Mouse (Mus musculus): ENCODE measurements at regions not wholly inside any gene's neighbourhood (a gene's known extent, or its start where the extent isn't known, plus 50 kb on each side); places are given as distances from the start of the nearest gene placed in this dataset.

- DNase-seq (ENCODE audit: low spot score) (no peak), ATAC-seq (no peak)
- H3K9ac ChIP-seq (ENCODE audit: low read length), result no peak overlapping the region
- H3K36me3 ChIP-seq (ENCODE audit: control insufficient read depth, insufficient read depth, low read length), result no peaks in the 10 kb centered on the region
- no peak overlapping the region for H3K27ac ChIP-seq (ENCODE audit: low read depth, low read length)
- no peak overlapping the region for H3K4me2 ChIP-seq (ENCODE audit: low read length)
- H3K27me3 ChIP-seq (replicated peaks; ENCODE audit: control insufficient read depth, insufficient read depth, low read length), result no peaks in the 10 kb centered on the region
- peaks cover 5% of the 10 kb centered on the region for H3K4me1 ChIP-seq (ENCODE audit: control insufficient read depth, insufficient read depth, low read length)
- H3K9me3 ChIP-seq (replicated peaks; ENCODE audit: control insufficient read depth, low read length), result no peaks in the 10 kb centered on the region
- WGBS, result 34% methylated on average over 10 of the region's 10 CpGs
- H3K4me3 ChIP-seq (ENCODE audit: low read depth, low read length), result no peak overlapping the region
Measured at GRCm38 (mm10) chr2:103884926-103885325, 72.9 kb upstream of the Lmo2 start.

GRCm38 (mm10) chr2:103888023-103888422 lies 69.8 kb upstream of the Lmo2 start:
- Histone ChIP-seq H3K9ac (ENCODE audit: low read length) (no peak overlapping the region), H3K4me3 (ENCODE audit: low read depth, low read length) (no peak overlapping the region), H3K9me3 (replicated peaks; ENCODE audit: control insufficient read depth, low read length) (no peaks in the 10 kb centered on the region), H3K4me1 (ENCODE audit: control insufficient read depth, insufficient read depth, low read length) (no peaks in the 10 kb centered on the region), H3K4me2 (ENCODE audit: low read length) (no peak overlapping the region), H3K27me3 (replicated peaks; ENCODE audit: control insufficient read depth, insufficient read depth, low read length) (no peaks in the 10 kb centered on the region), H3K27ac (ENCODE audit: low read depth, low read length) (no peak overlapping the region), H3K36me3 (ENCODE audit: control insufficient read depth, insufficient read depth, low read length) (no peaks in the 10 kb centered on the region)
- ATAC-seq (no peak), DNase-seq (ENCODE audit: low spot score) (no peak)
- WGBS, result 91% methylated on average over 7 of the region's 7 CpGs

GRCm38 (mm10) chr2:103891240-103891767 lies 66.5 kb upstream of the Lmo2 start:
- Histone ChIP-seq H3K4me1 (ENCODE audit: control insufficient read depth, insufficient read depth, low read length) (no peaks in the 10 kb centered on the region), H3K27ac (ENCODE audit: low read depth, low read length) (peak overlapping the region; percentile 39; the same call in 1 of the 2 replicates), H3K27me3 (replicated peaks; ENCODE audit: control insufficient read depth, insufficient read depth, low read length) (no peaks in the 10 kb centered on the region), H3K4me2 (ENCODE audit: low read length) (peak overlapping the region; percentile 33; the same call in 1 of the 2 replicates), H3K9me3 (replicated peaks; ENCODE audit: control insufficient read depth, low read length) (no peaks in the 10 kb centered on the region), H3K36me3 (ENCODE audit: control insufficient read depth, insufficient read depth, low read length) (no peaks in the 10 kb centered on the region), H3K4me3 (ENCODE audit: low read depth, low read length) (no peak overlapping the region), H3K9ac (ENCODE audit: low read length) (peak overlapping the region; percentile 13; the same call in 1 of the 2 replicates)
- ATAC-seq (peak; percentile 81), DNase-seq (ENCODE audit: low spot score) (peak; percentile 72)
- WGBS, result under 1% methylated on average over 9 of the region's 9 CpGs

- Histone ChIP-seq H3K27me3 (replicated peaks; ENCODE audit: control insufficient read depth, insufficient read depth, low read length) (no peaks in the 10 kb centered on the region), H3K9ac (ENCODE audit: low read length) (no peak overlapping the region), H3K4me1 (ENCODE audit: control insufficient read depth, insufficient read depth, low read length) (no peaks in the 10 kb centered on the region), H3K4me3 (ENCODE audit: low read depth, low read length) (no peak overlapping the region), H3K36me3 (ENCODE audit: control insufficient read depth, insufficient read depth, low read length) (no peaks in the 10 kb centered on the region), H3K27ac (ENCODE audit: low read depth, low read length) (no peak overlapping the region), H3K9me3 (replicated peaks; ENCODE audit: control insufficient read depth, low read length) (no peaks in the 10 kb centered on the region), H3K4me2 (ENCODE audit: low read length) (no peak overlapping the region)
- ATAC-seq (no peak), DNase-seq (ENCODE audit: low spot score) (no peak)
- 91% methylated on average over 2 of the region's 2 CpGs for WGBS
Measured at GRCm38 (mm10) chr2:103893159-103893740, 64.5 kb upstream of the Lmo2 start.

GRCm38 (mm10) chr2:103893805-103894204 lies 64.0 kb upstream of the Lmo2 start:
- Histone ChIP-seq H3K27me3 (replicated peaks; ENCODE audit: control insufficient read depth, insufficient read depth, low read length) (no peaks in the 10 kb centered on the region), H3K36me3 (ENCODE audit: control insufficient read depth, insufficient read depth, low read length) (no peaks in the 10 kb centered on the region), H3K27ac (ENCODE audit: low read depth, low read length) (no peak overlapping the region), H3K4me3 (ENCODE audit: low read depth, low read length) (no peak overlapping the region), H3K4me1 (ENCODE audit: control insufficient read depth, insufficient read depth, low read length) (no peaks in the 10 kb centered on the region), H3K4me2 (ENCODE audit: low read length) (no peak overlapping the region), H3K9me3 (replicated peaks; ENCODE audit: control insufficient read depth, low read length) (no peaks in the 10 kb centered on the region), H3K9ac (ENCODE audit: low read length) (no peak overlapping the region)
- DNase-seq (ENCODE audit: low spot score) (no peak), ATAC-seq (no peak)
- WGBS, result 40% methylated on average over 2 of the region's 2 CpGs

DNA sequence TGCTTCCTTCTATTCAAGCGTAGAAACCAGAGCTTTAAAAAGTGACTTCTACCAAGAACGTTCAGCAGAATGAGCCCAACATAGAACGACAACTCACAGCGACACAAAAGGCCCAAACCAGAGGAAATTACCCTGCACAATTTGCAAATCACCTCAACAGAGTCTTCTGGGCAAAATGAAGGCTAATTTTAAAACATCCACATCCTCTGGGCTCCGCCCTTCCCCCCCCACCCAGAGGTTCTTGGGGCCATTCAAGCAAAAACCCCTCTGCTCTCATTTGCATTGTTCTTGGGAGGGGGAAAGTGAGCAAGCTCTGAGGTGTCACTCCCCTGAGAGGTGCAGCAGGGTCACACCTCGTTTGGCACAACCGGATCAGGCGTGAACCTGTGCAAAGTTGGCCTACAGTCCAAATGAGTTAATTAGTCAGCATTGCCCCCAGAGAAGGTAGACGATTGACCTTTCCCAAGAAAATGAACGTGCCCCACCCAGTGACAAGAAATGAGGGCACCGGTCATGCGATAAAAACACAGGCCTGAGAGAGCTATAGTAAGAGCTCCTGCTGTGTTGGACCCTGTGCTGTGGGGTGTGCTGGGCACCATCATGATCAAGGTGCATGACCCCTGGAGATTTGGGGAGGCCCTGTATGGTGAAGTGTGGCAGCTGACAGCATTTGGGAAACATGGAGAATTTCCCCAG lies 62.7 kb upstream of the Lmo2 start:
- no peak overlapping the region for H3K4me2 ChIP-seq (ENCODE audit: low read length)
- ATAC-seq, result no peak
- 56% methylated on average over 12 of the region's 12 CpGs for WGBS
- no peaks in the 10 kb centered on the region for H3K9me3 ChIP-seq (replicated peaks; ENCODE audit: control insufficient read depth, low read length)
- H3K27me3 ChIP-seq (replicated peaks; ENCODE audit: control insufficient read depth, insufficient read depth, low read length), result no peaks in the 10 kb centered on the region
- H3K9ac ChIP-seq (ENCODE audit: low read length), result no peak overlapping the region
- DNase-seq (ENCODE audit: low spot score), result no peak
- no peak overlapping the region for H3K27ac ChIP-seq (ENCODE audit: low read depth, low read length)
- no peaks in the 10 kb centered on the region for H3K4me1 ChIP-seq (ENCODE audit: control insufficient read depth, insufficient read depth, low read length)
- no peaks in the 10 kb centered on the region for H3K36me3 ChIP-seq (ENCODE audit: control insufficient read depth, insufficient read depth, low read length)
- H3K4me3 ChIP-seq (ENCODE audit: low read depth, low read length), result no peak overlapping the region

DNA sequence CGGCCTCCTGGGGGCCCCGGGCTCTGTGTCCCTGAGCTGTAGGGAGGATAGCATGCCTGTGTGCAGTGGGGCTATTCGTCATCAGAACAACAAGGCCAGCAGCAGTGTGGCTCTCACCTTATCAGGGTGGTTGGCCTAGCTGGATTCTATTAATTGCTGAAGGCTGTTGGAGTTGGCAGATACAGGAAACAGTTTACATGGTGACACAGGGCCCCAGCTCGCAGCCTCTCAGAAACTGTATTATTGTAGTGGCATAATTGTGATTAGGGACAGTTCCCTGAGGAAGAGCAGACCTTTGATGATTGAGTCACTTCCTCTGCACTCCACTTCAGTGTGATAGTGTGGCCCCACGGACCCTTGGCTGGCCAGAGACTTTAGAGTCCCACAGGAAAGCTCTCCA lies 61.6 kb upstream of the Lmo2 start:
- Histone ChIP-seq H3K4me3 (ENCODE audit: low read depth, low read length) (no peak overlapping the region), H3K4me1 (ENCODE audit: control insufficient read depth, insufficient read depth, low read length) (no peaks in the 10 kb centered on the region), H3K9ac (ENCODE audit: low read length) (no peak overlapping the region), H3K4me2 (ENCODE audit: low read length) (no peak overlapping the region), H3K36me3 (ENCODE audit: control insufficient read depth, insufficient read depth, low read length) (no peaks in the 10 kb centered on the region), H3K27me3 (replicated peaks; ENCODE audit: control insufficient read depth, insufficient read depth, low read length) (no peaks in the 10 kb centered on the region), H3K27ac (ENCODE audit: low read depth, low read length) (no peak overlapping the region), H3K9me3 (replicated peaks; ENCODE audit: control insufficient read depth, low read length) (no peaks in the 10 kb centered on the region)
- ATAC-seq, result no peak
- DNase-seq (ENCODE audit: low spot score), result no peak
- WGBS, result 62% methylated on average over 5 of the region's 5 CpGs

- Histone ChIP-seq H3K4me3 (ENCODE audit: low read depth, low read length) (no peak overlapping the region), H3K9me3 (replicated peaks; ENCODE audit: control insufficient read depth, low read length) (no peaks in the 10 kb centered on the region), H3K4me2 (ENCODE audit: low read length) (no peak overlapping the region), H3K27ac (ENCODE audit: low read depth, low read length) (no peak overlapping the region), H3K27me3 (replicated peaks; ENCODE audit: control insufficient read depth, insufficient read depth, low read length) (no peaks in the 10 kb centered on the region), H3K4me1 (ENCODE audit: control insufficient read depth, insufficient read depth, low read length) (no peaks in the 10 kb centered on the region), H3K9ac (ENCODE audit: low read length) (no peak overlapping the region), H3K36me3 (ENCODE audit: control insufficient read depth, insufficient read depth, low read length) (no peaks in the 10 kb centered on the region)
- DNase-seq (ENCODE audit: low spot score), result no peak
- no peak for ATAC-seq
- WGBS, result 25% methylated on average over 3 of the region's 3 CpGs
Measured at GRCm38 (mm10) chr2:103896814-103897213, 61.0 kb upstream of the Lmo2 start.

- no peaks in the 10 kb centered on the region for H3K4me1 ChIP-seq (ENCODE audit: control insufficient read depth, insufficient read depth, low read length)
- no peak overlapping the region for H3K9ac ChIP-seq (ENCODE audit: low read length)
- H3K9me3 ChIP-seq (replicated peaks; ENCODE audit: control insufficient read depth, low read length), result no peaks in the 10 kb centered on the region
- H3K36me3 ChIP-seq (ENCODE audit: control insufficient read depth, insufficient read depth, low read length), result no peaks in the 10 kb centered on the region
- WGBS, result 79% methylated on average over 6 of the region's 6 CpGs
- H3K27me3 ChIP-seq (replicated peaks; ENCODE audit: control insufficient read depth, insufficient read depth, low read length), result no peaks in the 10 kb centered on the region
- DNase-seq (ENCODE audit: low spot score), result no peak
- no peak overlapping the region for H3K27ac ChIP-seq (ENCODE audit: low read depth, low read length)
- H3K4me3 ChIP-seq (ENCODE audit: low read depth, low read length), result no peak overlapping the region
- no peak overlapping the region for H3K4me2 ChIP-seq (ENCODE audit: low read length)
- ATAC-seq, result no peak
Measured at GRCm38 (mm10) chr2:103899713-103900112, 58.1 kb upstream of the Lmo2 start.
